Comparison of ENCODE assay signal across 8 mouse cellular contexts in the genomic region with DNA sequence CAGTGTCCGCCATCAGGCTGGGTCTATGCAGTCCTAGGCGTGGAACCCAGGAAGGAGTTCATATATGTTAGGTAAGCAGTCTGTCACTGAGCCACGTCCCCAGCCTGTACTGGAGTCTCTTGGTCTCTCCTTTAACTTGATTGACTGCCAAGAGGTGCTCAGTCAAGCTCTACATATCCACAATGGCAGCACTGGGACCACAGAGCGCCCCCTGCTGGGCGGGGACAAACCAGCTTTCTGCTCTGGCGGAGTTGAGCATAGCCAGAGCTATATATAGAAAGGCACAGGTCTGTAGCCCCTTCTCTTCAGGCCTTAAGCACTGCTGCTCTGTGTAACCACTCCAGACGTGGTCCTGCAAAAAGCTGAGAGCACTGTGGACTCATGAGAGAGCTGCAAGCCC. TPM values are rescaled to one million over a fixed set of nuclear protein-coding genes. Genes with fewer than 3 reads are reported as not detected.
DNase-seq lines count a peak whose midpoint lies in the region; ATAC-seq and TF ChIP-seq lines count a peak whose summit lies in the region.

No protein-coding gene starts in this region.

- intact Hi-C loops in heart, postnatal 36 days (cut with DNase I): loop anchor here (2.0 kb wide), 2 partner anchors 25 to 95 kb away; no protein-coding TSS in a partner anchor

- peak; percentile 53 to 54 for DNase-seq in heart, postnatal 36 days
- no peak for DNase-seq in heart, embryonic 10.5 days (ENCODE audit: low spot score)
- peak; percentile 72 to 74 for DNase-seq in B cell, adult 2 months
- peak; percentile 57 to 66 for DNase-seq in adrenal gland, adult 18-20 months (ENCODE audit: low spot score in 2 of 2)
- peak; percentile 75 for DNase-seq in kidney, adult 2 months
- DNase-seq in urinary bladder, postnatal 4 days (ENCODE audit: low spot score in 2 of 2): no peak
- no peak for DNase-seq in layer of hippocampus, postnatal 14 days (ENCODE audit: low spot score in 2 of 2)

- peaks cover 65% of the 10 kb centered on the region for H3K27me3 ChIP-seq in heart, embryonic 10.5 days (ENCODE audit: insufficient read depth, poor library complexity, severe bottlenecking)
- no peaks in the 10 kb centered on the region for H3K27me3 ChIP-seq in kidney, adult 2 months (replicated peaks; ENCODE audit: control insufficient read depth, insufficient read depth, low read length)

- 47% methylated on average over 7 of the region's 7 CpGs for WGBS in heart, embryonic 10.5 days
- 52% methylated on average over 7 of the region's 7 CpGs for WGBS in kidney, adult 2 months

- no peaks in the 10 kb centered on the region for H3K9me3 ChIP-seq in heart, embryonic 10.5 days

- H3K4me1 ChIP-seq in heart, embryonic 10.5 days: peaks cover 30% of the 10 kb centered on the region
- H3K4me1 ChIP-seq in kidney, adult 2 months (ENCODE audit: control insufficient read depth, insufficient read depth, low read length): peaks cover 9% of the 10 kb centered on the region; the same call in 1 of the 2 replicates

- no peaks in the 10 kb centered on the region for H3K36me3 ChIP-seq in heart, embryonic 10.5 days
- H3K36me3 ChIP-seq in kidney, adult 2 months (ENCODE audit: control insufficient read depth, insufficient read depth, low read length): no peaks in the 10 kb centered on the region

- ATAC-seq in megakaryocyte-erythroid progenitor cell, adult 5-6 weeks (replicated peaks; ENCODE audit: low FRiP score, low TSS enrichment, poor library complexity, severe bottlenecking): peak; percentile 29; the same call in 1 of the 2 replicates

- peak; percentile 53 for TF ChIP-seq CTCF in kidney, adult 2 months (conservative IDR thresholded peaks at IDR 0.05; ENCODE audit: insufficient read depth, insufficient read length, low read depth, low read length)

- H3K4me3 ChIP-seq in heart, embryonic 10.5 days: no peak overlapping the region
- no peak overlapping the region for H3K4me3 ChIP-seq in kidney, adult 2 months (ENCODE audit: insufficient read depth, low read depth, low read length)

- TF ChIP-seq POLR2A in kidney, adult 2 months (IDR thresholded peaks at IDR 0.05; ENCODE audit: low read depth, low read length): no peak

- no peak overlapping the region for H3K27ac ChIP-seq in heart, embryonic 10.5 days
- H3K27ac ChIP-seq in kidney, adult 2 months (ENCODE audit: insufficient read depth, low read depth, low read length): no peak overlapping the region

RNA-seq across cellular contexts. Expression of gene Elfn1, which starts 25.7 kb away (rescaled TPM):
- under 1 TPM; 0.08 to 0.38 TPM for total RNA-seq in heart, postnatal 36 days (2021)
- 0.73 TPM in 1 of 2 replicates, not detected in the other for polyA plus RNA-seq in heart, embryonic 10.5 days (2016; fragmentation: Nextera tagmentation; extraction: Ambion mirVana)
- total RNA-seq in adrenal gland, adult 18-20 months (2021): 10 to 100 TPM in 1 of 2 experiments, under 1 TPM in 1; 0.10 to 19.6 TPM
- 9.6 and 10.3 TPM in 2 replicates for polyA plus RNA-seq in kidney, adult 2 months (2012; rRNA removed)
- total RNA-seq in megakaryocyte-erythroid progenitor cell, adult 5-6 weeks (2014; fragmentation: Nextera tagmentation): 0.13 TPM in 1 of 2 replicates, not detected in the other
- total RNA-seq in megakaryocyte-erythroid progenitor cell, adult 5-6 weeks (2017): not detected in 2 replicates
- total RNA-seq in layer of hippocampus, postnatal 14 days (2021): 10 to 100 TPM; 29.9 to 33.8 TPM

Comparison
In these comparisons a context has a peak if more than half of its experiments do, and no peak if none do; other contexts are left out.
1. DNase-seq: peak in heart, postnatal 36 days (2 of 2), B cell, adult 2 months (2 of 2), adrenal gland, adult 18-20 months (2 of 2) and kidney, adult 2 months (single experiment); none in heart, embryonic 10.5 days (single experiment), urinary bladder, postnatal 4 days (0 of 2) and layer of hippocampus, postnatal 14 days (0 of 2).